18 mouse cellular contexts compared by ENCODE assay signal in genomic region chr11:101847509-101847908, GRCm38 (mm10). TPM values are rescaled to one million over a fixed set of nuclear protein-coding genes. Genes with fewer than 3 reads are reported as not detected.
"Had no signal": no experiment of that assay in that cellular context is flagged by ENCODE, and none has a peak within 500 bp of the region (broad histone marks: within the 10 kb centered on the region; RNA-seq: fewer than 3 reads in every experiment).

No protein-coding gene starts in this region.

- H3K9me3 ChIP-seq: lung, embryonic 15.5 days; midbrain, embryonic 12.5 days; midbrain, embryonic 15.5 days had no signal

- H3K27ac ChIP-seq: lung, embryonic 15.5 days; macrophage; midbrain, embryonic 12.5 days; midbrain, embryonic 15.5 days; neural tube, embryonic 12.5 days had no signal

- H3K4me2 ChIP-seq: lung, embryonic 15.5 days; midbrain, embryonic 12.5 days; midbrain, embryonic 15.5 days; neural tube, embryonic 12.5 days had no signal

- DNase-seq: liver, postnatal 0 days; lung, adult 2 months; lung, postnatal 14 days; lung, postnatal 36 days; right cerebral cortex, postnatal 14 days; thymus, adult 18-20 months; thymus, postnatal 14 days; thymus, postnatal 36 days had no signal

- ATAC-seq: liver, postnatal 0 days; lung, postnatal 0 days; midbrain, embryonic 15.5 days had no signal

- H3K36me3 ChIP-seq: lung, embryonic 15.5 days; midbrain, embryonic 12.5 days; midbrain, embryonic 15.5 days; neural tube, embryonic 12.5 days had no signal

- H3K27me3 ChIP-seq: lung, embryonic 15.5 days; midbrain, embryonic 12.5 days; midbrain, embryonic 15.5 days; neural tube, embryonic 12.5 days had no signal

- H3K4me3 ChIP-seq: lung, embryonic 15.5 days; megakaryocyte, embryonic 14.5 days; midbrain, embryonic 12.5 days; midbrain, embryonic 15.5 days; neural tube, embryonic 12.5 days had no signal

- H3K4me1 ChIP-seq: midbrain, embryonic 12.5 days; midbrain, embryonic 15.5 days; neural tube, embryonic 12.5 days had no signal

- H3K9ac ChIP-seq: liver, postnatal 0 days; lung, embryonic 15.5 days; midbrain, embryonic 12.5 days; midbrain, embryonic 15.5 days; neural tube, embryonic 12.5 days had no signal

RNA-seq across cellular contexts. Expression of gene Meox1, which starts 46.7 kb away (rescaled TPM):
- total RNA-seq: megakaryocyte progenitor cell, adult 5-6 weeks; monocyte, adult 5-6 weeks; neutrophil, adult 5-6 weeks had no signal
- polyA plus RNA-seq: macrophage had no signal
